In the genomic region with DNA sequence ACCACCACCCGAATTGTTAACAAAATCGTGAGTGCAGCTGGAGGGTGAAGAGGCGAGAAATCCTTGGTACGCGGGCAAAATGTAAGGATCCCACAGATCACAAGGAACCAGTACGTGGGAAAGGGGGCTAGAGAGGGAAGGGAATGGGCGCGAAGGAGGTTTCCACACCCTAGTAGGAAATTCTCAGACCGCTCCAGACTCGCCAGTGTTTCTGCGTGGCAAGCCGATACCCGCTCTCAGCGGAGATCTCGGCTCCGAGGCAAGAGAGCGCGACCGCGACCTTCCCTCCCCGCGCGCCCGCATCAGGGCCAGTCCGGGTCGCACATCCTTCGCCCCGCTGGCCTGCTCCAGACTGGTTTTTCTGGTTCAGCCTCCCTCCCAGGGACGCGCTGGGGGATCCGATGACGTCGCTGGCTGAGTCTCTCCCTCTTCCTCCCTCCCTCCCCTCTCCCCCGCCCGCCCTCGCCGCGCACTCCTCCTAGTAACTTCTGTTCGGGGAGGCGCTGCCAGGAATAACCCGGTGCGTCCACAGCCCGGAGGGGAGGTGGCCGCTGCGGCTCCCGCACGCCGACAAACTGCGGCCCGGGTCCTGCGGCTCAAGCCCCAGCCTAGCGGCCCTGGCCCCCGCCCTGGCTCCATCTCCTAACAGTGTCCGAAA, we compare ENCODE assay signal across 8 mouse cellular contexts. TPM values are rescaled to one million over a fixed set of nuclear protein-coding genes. Genes with fewer than 3 reads are reported as not detected.
A peak's percentile ranks its signal among the peaks of the same experiment; 100 is the strongest.
DNase-seq lines count a peak whose midpoint lies in the region; ATAC-seq and TF ChIP-seq lines count a peak whose summit lies in the region.

No protein-coding gene starts in this region.

- H3K4me1 ChIP-seq in hindbrain, embryonic 16.5 days (ENCODE audit: control insufficient read depth, insufficient read depth, low read depth, low read length) = peaks cover 3% of the 10 kb centered on the region; the same call in 1 of the 2 replicates

- peak; percentile 61 for ATAC-seq in Patski
- peak; percentile 77 for ATAC-seq in hindbrain, embryonic 16.5 days

- peak overlapping the region; percentile 90 for H3K9ac ChIP-seq in hindbrain, embryonic 16.5 days (ENCODE audit: low read depth, low read length)

- H3K4me3 ChIP-seq in gastrocnemius, adult 2 months = peak overlapping the region; percentile 95
- peak overlapping the region; percentile 67 for H3K4me3 ChIP-seq in hindbrain, embryonic 16.5 days (ENCODE audit: low read length)

- no peaks in the 10 kb centered on the region for H3K36me3 ChIP-seq in hindbrain, embryonic 16.5 days (ENCODE audit: control insufficient read depth, insufficient read depth, low read length)

- H3K27ac ChIP-seq in gastrocnemius, adult 2 months = peak overlapping the region; percentile 99
- H3K27ac ChIP-seq in hindbrain, embryonic 16.5 days (ENCODE audit: low read depth, low read length) = peak overlapping the region; percentile 98

- no peaks in the 10 kb centered on the region for H3K27me3 ChIP-seq in Patski
- H3K27me3 ChIP-seq in hindbrain, embryonic 16.5 days (replicated peaks; ENCODE audit: control insufficient read depth, insufficient read depth, low read length) = no peaks in the 10 kb centered on the region

- POLR2A ChIA-PET in Patski (lab: Charles Lee) = no interaction called here

- intact Hi-C loops in gastrocnemius, adult 2 months (cut with DNase I) = loop anchor here (5.0 kb wide), 3 partner anchors 98 to 232 kb away; a partner anchor contains a TSS

- no peak for TF ChIP-seq CTCF in Patski (IDR thresholded peaks at IDR 0.05)
- no peak for TF ChIP-seq CTCF in gastrocnemius, adult 2 months (IDR thresholded peaks at IDR 0.05)

- H3K4me2 ChIP-seq in hindbrain, embryonic 16.5 days (ENCODE audit: low read length) = peak overlapping the region; percentile 100

- H3K9me3 ChIP-seq in hindbrain, embryonic 16.5 days (ENCODE audit: control insufficient read depth, low read length) = no peaks in the 10 kb centered on the region

- in situ Hi-C loops in Patski (cut with MboI; ENCODE audit: low pct_unique_long_range_greater_than_20kb) = loop anchor here (5.0 to 10.0 kb wide), 4 partner anchors 52 to 391 kb away; no protein-coding TSS in a partner anchor

- no peak for DNase-seq in Patski (ENCODE audit: low read depth, low spot score)
- DNase-seq in cerebellum, postnatal 25 days = peak; percentile 93 to 95
- DNase-seq in gastrocnemius, adult 2 months = peak; percentile 97
- peak; percentile 84 to 88 for DNase-seq in left cerebral cortex, adult 18-20 months (ENCODE audit: low spot score in 2 of 2)
- DNase-seq in lung, postnatal 36 days = peak; percentile 95
- peak; percentile 51 for DNase-seq in retina, adult 2 months (ENCODE audit: low read depth, low spot score)
- DNase-seq in thymus, postnatal 14 days = peak; percentile 89

- CTCF ChIA-PET in Patski (lab: Charles Lee) = no interaction called here

- WGBS in hindbrain, embryonic 16.5 days = under 1% methylated on average over 48 of the region's 54 CpGs

RNA-seq across cellular contexts. Expression of a gene that starts 0.4 kb away (rescaled TPM):
- polyA plus RNA-seq in Patski (2021) = 8.8 TPM
- 10 to 100 TPM; 40.5 to 42.0 TPM for total RNA-seq in gastrocnemius, adult 2 months (2021)
- polyA plus RNA-seq in hindbrain, embryonic 16.5 days (2015; fragmentation: Nextera tagmentation; extraction: Ambion mirVana) = 10.6 and 12.5 TPM in 2 replicates
- 100 to 1,000 TPM; 208 to 218 TPM for total RNA-seq in left cerebral cortex, adult 18-20 months (2021)

Comparison
In these comparisons a context has a peak if more than half of its experiments do, and no peak if none do; other contexts are left out.
1. RNA of a gene that starts 0.4 kb away (total RNA-seq): 208 to 218 TPM in left cerebral cortex, adult 18-20 months; 40.5 to 42.0 TPM in gastrocnemius, adult 2 months; every median in the first group is over 4 times any median in the second.